Mouse (Mus musculus) intestine, embryonic 14.5 days (tissue): Measurements from ENCODE around the gene Atp23. TPM values are rescaled to one million over a fixed set of nuclear protein-coding genes. Genes with fewer than 3 reads are reported as not detected.

ENCODE experiments used
- ATAC-seq: fragments of 200-750 bp; cut with Nextera tagmentation; replicated peaks from 2 replicates; pipeline ENCODE4 v1.8.0; 2017; ENCODE audit warnings: low read depth, moderate number of reproducible peaks, moderate TSS enrichment, moderate library complexity; ENCODE audit not compliant: low FRiP score, low TSS enrichment
- DNase-seq: peaks from one replicate; pipeline ENCODE4 v3.0.0-alpha.2; 2018; ENCODE audit warnings: low spot score
- H3K27ac ChIP-seq: fragments of 300-500 bp; sonication (generic); 2 replicates; pipeline ENCODE4 v1.5.1; 2014; ENCODE audit warnings: low read depth, mild to moderate bottlenecking, control low read depth
- H3K27me3 ChIP-seq: fragments of 300-500 bp; sonication (generic); replicated peaks from 2 replicates; pipeline ENCODE4 v1.6.1; 2014; ENCODE audit warnings: low read length, control low read depth; ENCODE audit not compliant: control insufficient read depth, insufficient read depth
- H3K36me3 ChIP-seq: fragments of 300-500 bp; sonication (generic); 2 replicates; pipeline ENCODE4 v1.6.1; 2014; ENCODE audit warnings: low read length, control low read depth; ENCODE audit not compliant: control insufficient read depth, insufficient read depth
- H3K4me1 ChIP-seq: fragments of 300-500 bp; sonication (generic); replicated peaks from 2 replicates; pipeline ENCODE4 v1.6.1; 2014; ENCODE audit warnings: low read length, control low read depth, mixed read lengths; ENCODE audit not compliant: control insufficient read depth, insufficient read depth
- H3K4me2 ChIP-seq: fragments of 300-500 bp; sonication (generic); 2 replicates; pipeline ENCODE4 v1.6.1; 2014; ENCODE audit warnings: low read length
- H3K4me3 ChIP-seq: fragments of 300-500 bp; sonication (generic); 2 replicates; pipeline ENCODE4 v1.5.1; 2014; ENCODE audit warnings: low read depth, low read length, control low read depth, mixed read lengths
- H3K9ac ChIP-seq: fragments of 300-500 bp; sonication (generic); 2 replicates; pipeline ENCODE4 v1.6.1; 2014; ENCODE audit warnings: mild to moderate bottlenecking, low read length
- H3K9me3 ChIP-seq: fragments of 300-500 bp; sonication (generic); 2 replicates; pipeline ENCODE4 v1.6.1; 2016; ENCODE audit warnings: low read length, control low read depth; ENCODE audit not compliant: control insufficient read depth
- WGBS: fragments of 180-500 bp; shearing (Covaris S2); extraction: QIAGEN DNeasy Blood & Tissue Kit; methylation state at CpG from one replicate; pipeline ENCODE4 v1.1.7; 2014; 5-methylcytosine and 5-hydroxymethylcytosine counted together
- polyA plus RNA-seq: library from polyadenylated mRNA; unstranded; fragments of >200 nt; fragmentation: Nextera tagmentation; extraction: Ambion mirVana; gene quantifications from 2 replicates; pipeline ENCODE4 v1.2.1, GENCODE M21; 2014

The Atp23 gene
- polyA plus RNA-seq, 1 experiment from 2014 or later: 22.9 TPM

GRCm38 (mm10) chr10:126862193-126862592 is 39.0 kb downstream of the Atp23 start:
- ATAC-seq: no peak
- WGBS: 71% methylated on average over 12 of the region's 12 CpGs
- no peak overlapping the region for H3K9ac ChIP-seq
- H3K27ac ChIP-seq: no peak overlapping the region
- no peaks in the 10 kb centered on the region for H3K27me3 ChIP-seq
- H3K4me2 ChIP-seq: no peak overlapping the region
- H3K4me3 ChIP-seq: no peak overlapping the region
- H3K9me3 ChIP-seq: no peaks in the 10 kb centered on the region
- no peaks in the 10 kb centered on the region for H3K36me3 ChIP-seq
- no peak for DNase-seq
- no peaks in the 10 kb centered on the region for H3K4me1 ChIP-seq

- no peaks in the 10 kb centered on the region for H3K36me3 ChIP-seq
- DNase-seq (no peak), ATAC-seq (no peak)
- H3K4me1 ChIP-seq: no peaks in the 10 kb centered on the region
- H3K9ac ChIP-seq: no peak overlapping the region
- H3K27me3 ChIP-seq: no peaks in the 10 kb centered on the region
- H3K27ac ChIP-seq: no peak overlapping the region
- H3K4me2 ChIP-seq: no peak overlapping the region
- WGBS: 81% methylated on average over 10 of the region's 10 CpGs
- no peaks in the 10 kb centered on the region for H3K9me3 ChIP-seq
- no peak overlapping the region for H3K4me3 ChIP-seq
These were observed 47.9 kb downstream of the Atp23 start for GRCm38 (mm10) chr10:126853286-126853685.

GRCm38 (mm10) chr10:126845309-126845911 is 55.7 kb downstream of the Atp23 start:
- 27% methylated on average over 10 of the region's 10 CpGs for WGBS

GRCm38 (mm10) chr10:126844689-126845088 is 56.5 kb downstream of the Atp23 start:
- H3K27ac ChIP-seq: no peak overlapping the region
- WGBS: 32% methylated on average over 12 of the region's 12 CpGs
- H3K9ac ChIP-seq: no peak overlapping the region
- peak overlapping the region; percentile 27; the same call in 1 of the 2 replicates for H3K4me2 ChIP-seq
- H3K4me1 ChIP-seq: 0 out of 2 replicates have a peak, but pooled peaks cover 6% of the 10 kb centered on the region
- no peak overlapping the region for H3K4me3 ChIP-seq
- 0 out of 2 replicates have a peak, but pooled peaks cover 4% of the 10 kb centered on the region for H3K9me3 ChIP-seq
- H3K27me3 ChIP-seq: no peaks in the 10 kb centered on the region
- no peaks in the 10 kb centered on the region for H3K36me3 ChIP-seq
- ATAC-seq (0 out of 2 replicates have a peak, but pooled peaks have one; percentile 26), DNase-seq (peak; percentile 58)

More at GRCm38 (mm10) chr10:126845309-126845911, 55.7 kb downstream of the Atp23 start:
- Histone ChIP-seq H3K27me3 (no peaks in the 10 kb centered on the region), H3K27ac (peak overlapping the region; percentile 23; the same call in 1 of the 2 replicates), H3K9ac (no peak overlapping the region), H3K4me3 (0 out of 2 replicates have a peak overlapping the region, but pooled peaks have one; percentile 8), H3K9me3 (0 out of 2 replicates have a peak, but pooled peaks cover 4% of the 10 kb centered on the region), H3K4me2 (peak overlapping the region; percentile 27), H3K4me1 (0 out of 2 replicates have a peak, but pooled peaks cover 6% of the 10 kb centered on the region), H3K36me3 (no peaks in the 10 kb centered on the region)
- ATAC-seq (0 out of 2 replicates have a peak, but pooled peaks have one; percentile 18), DNase-seq (peak; percentile 60)

GRCm38 (mm10) chr10:126840266-126840665 is 60.9 kb downstream of the Atp23 start:
- no peak for ATAC-seq
- H3K9ac ChIP-seq: no peak overlapping the region
- no peaks in the 10 kb centered on the region for H3K36me3 ChIP-seq
- H3K27me3 ChIP-seq: no peaks in the 10 kb centered on the region
- DNase-seq: no peak
- 0 out of 2 replicates have a peak, but pooled peaks cover 4% of the 10 kb centered on the region for H3K9me3 ChIP-seq
- no peak overlapping the region for H3K27ac ChIP-seq
- H3K4me1 ChIP-seq: 0 out of 2 replicates have a peak, but pooled peaks cover 1% of the 10 kb centered on the region
- no peak overlapping the region for H3K4me2 ChIP-seq
- no peak overlapping the region for H3K4me3 ChIP-seq

- Histone ChIP-seq H3K9me3 (no peaks in the 10 kb centered on the region), H3K27ac (no peak overlapping the region), H3K4me2 (no peak overlapping the region), H3K27me3 (no peaks in the 10 kb centered on the region), H3K4me3 (no peak overlapping the region), H3K4me1 (no peaks in the 10 kb centered on the region), H3K36me3 (no peaks in the 10 kb centered on the region), H3K9ac (no peak overlapping the region)
- 39% methylated on average over 5 of the region's 5 CpGs for WGBS
- DNase-seq (no peak), ATAC-seq (no peak)
These were observed 68.1 kb downstream of the Atp23 start for GRCm38 (mm10) chr10:126833006-126833405.

- no peak overlapping the region for H3K9ac ChIP-seq
- no peaks in the 10 kb centered on the region for H3K4me1 ChIP-seq
- H3K4me3 ChIP-seq: no peak overlapping the region
- H3K9me3 ChIP-seq: no peaks in the 10 kb centered on the region
- no peak overlapping the region for H3K4me2 ChIP-seq
- ATAC-seq: no peak
- no peaks in the 10 kb centered on the region for H3K27me3 ChIP-seq
- no peak for DNase-seq
- H3K27ac ChIP-seq: no peak overlapping the region
- 82% methylated on average over 5 of the region's 5 CpGs for WGBS
- H3K36me3 ChIP-seq: no peaks in the 10 kb centered on the region
These were observed 69.8 kb downstream of the Atp23 start for GRCm38 (mm10) chr10:126831329-126831728.

- Histone ChIP-seq H3K36me3 (no peaks in the 10 kb centered on the region), H3K4me2 (no peak overlapping the region), H3K4me1 (no peaks in the 10 kb centered on the region), H3K27me3 (no peaks in the 10 kb centered on the region), H3K9me3 (no peaks in the 10 kb centered on the region), H3K4me3 (no peak overlapping the region), H3K9ac (no peak overlapping the region), H3K27ac (no peak overlapping the region)
- DNase-seq (no peak), ATAC-seq (no peak)
- WGBS: 76% methylated on average over 7 of the region's 7 CpGs
These were observed 72.5 kb downstream of the Atp23 start for GRCm38 (mm10) chr10:126828618-126829017.
